ENCODE assay signal across 7 mouse cellular contexts in the genomic region with DNA sequence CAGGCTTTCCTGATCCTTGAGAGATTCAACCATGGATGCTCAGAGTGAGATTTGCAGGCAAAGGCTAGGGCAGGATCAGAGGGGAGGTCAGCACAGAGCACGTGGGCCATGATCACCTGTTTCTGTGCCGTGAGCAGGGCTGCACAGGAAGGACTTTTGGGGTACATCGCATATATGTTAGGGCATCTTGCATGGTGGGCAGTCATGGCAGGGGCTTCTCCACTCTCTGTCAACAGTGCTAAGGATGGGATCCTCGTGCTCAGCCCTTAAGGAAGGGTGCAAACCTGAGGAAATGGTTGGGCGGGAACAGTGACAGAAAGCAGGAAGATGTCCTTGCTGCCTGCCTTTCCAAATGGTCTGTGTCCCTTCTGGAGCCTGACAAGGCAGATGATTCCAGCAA.
DNase-seq lines count a peak whose midpoint lies in the region; ATAC-seq and TF ChIP-seq lines count a peak whose summit lies in the region.

No protein-coding gene starts in this region.

- H3K9ac ChIP-seq in lung, embryonic 16.5 days (ENCODE audit: low read length): no peak overlapping the region
- no peak overlapping the region for H3K9ac ChIP-seq in hindbrain, embryonic 11.5 days (ENCODE audit: low read depth, low read length)
- H3K9ac ChIP-seq in stomach, postnatal 0 days (ENCODE audit: low read length): no peak overlapping the region

- no peak overlapping the region for H3K4me2 ChIP-seq in lung, embryonic 16.5 days (ENCODE audit: low read depth, low read length)
- H3K4me2 ChIP-seq in hindbrain, embryonic 11.5 days (replicated peaks; ENCODE audit: low read depth, low read length): no peak overlapping the region
- no peak overlapping the region for H3K4me2 ChIP-seq in stomach, postnatal 0 days (replicated peaks; ENCODE audit: low read depth)

- H3K27me3 ChIP-seq in lung, embryonic 16.5 days (ENCODE audit: control insufficient read depth, insufficient read depth, low read depth, low read length): no peaks in the 10 kb centered on the region
- no peaks in the 10 kb centered on the region for H3K27me3 ChIP-seq in hindbrain, embryonic 11.5 days (ENCODE audit: control insufficient read depth, insufficient read depth, low read length)
- peaks cover 32% of the 10 kb centered on the region for H3K27me3 ChIP-seq in midbrain, embryonic 10.5 days (ENCODE audit: low read depth, poor library complexity, severe bottlenecking)
- no peaks in the 10 kb centered on the region for H3K27me3 ChIP-seq in stomach, postnatal 0 days (ENCODE audit: control insufficient read depth, insufficient read depth, low read length)

- H3K27ac ChIP-seq in lung, embryonic 16.5 days (ENCODE audit: low read length): peak overlapping the region; percentile 33; the same call in 1 of the 2 replicates
- no peak overlapping the region for H3K27ac ChIP-seq in hindbrain, embryonic 11.5 days (ENCODE audit: low read depth, low read length)
- peak overlapping the region; percentile 67 for H3K27ac ChIP-seq in midbrain, embryonic 10.5 days (replicated peaks)
- H3K27ac ChIP-seq in stomach, postnatal 0 days (replicated peaks): peak overlapping the region; percentile 73

- no peak for TF ChIP-seq CTCF in lung, adult 2 months (IDR thresholded peaks at IDR 0.05; ENCODE audit: insufficient read depth, low read length)
- TF ChIP-seq CTCF in stomach, postnatal 0 days (IDR thresholded peaks at IDR 0.05; ENCODE audit: low read depth): peak; percentile 21; the same call in 1 of the 2 replicates

- no peak for ATAC-seq in lung, embryonic 16.5 days (ENCODE audit: low read depth)
- ATAC-seq in hindbrain, embryonic 11.5 days (ENCODE audit: low FRiP score): peak; percentile 49
- ATAC-seq in stomach, postnatal 0 days (ENCODE audit: low FRiP score, low TSS enrichment): no peak

- peaks cover 29% of the 10 kb centered on the region for H3K4me1 ChIP-seq in lung, embryonic 16.5 days (replicated peaks; ENCODE audit: control insufficient read depth, insufficient read depth, low read length)
- peaks cover 9% of the 10 kb centered on the region for H3K4me1 ChIP-seq in lung, adult 2 months (ENCODE audit: control insufficient read depth, insufficient read depth, low read length)
- 0 out of 2 replicates have a peak, but pooled peaks cover 5% of the 10 kb centered on the region for H3K4me1 ChIP-seq in hindbrain, embryonic 11.5 days (replicated peaks; ENCODE audit: control insufficient read depth, insufficient read depth, low read length)
- H3K4me1 ChIP-seq in midbrain, embryonic 10.5 days: peaks cover 38% of the 10 kb centered on the region
- H3K4me1 ChIP-seq in stomach, postnatal 0 days (replicated peaks; ENCODE audit: control insufficient read depth, insufficient read depth): peaks cover 8% of the 10 kb centered on the region; the same call in 1 of the 2 replicates

- no peaks in the 10 kb centered on the region for H3K9me3 ChIP-seq in lung, embryonic 16.5 days (ENCODE audit: control insufficient read depth, low read length)
- no peaks in the 10 kb centered on the region for H3K9me3 ChIP-seq in hindbrain, embryonic 11.5 days (ENCODE audit: control insufficient read depth, low read length)
- H3K9me3 ChIP-seq in midbrain, embryonic 10.5 days (replicated peaks): no peaks in the 10 kb centered on the region
- no peaks in the 10 kb centered on the region for H3K9me3 ChIP-seq in stomach, postnatal 0 days (ENCODE audit: control insufficient read depth, low read length)

- no peak for DNase-seq in lung, adult 2 months
- DNase-seq in hindbrain, embryonic 11.5 days (ENCODE audit: low spot score): no peak
- no peak for DNase-seq in midbrain, embryonic 10.5 days (ENCODE audit: low spot score)
- no peak for DNase-seq in stomach, postnatal 0 days (ENCODE audit: low spot score)
- DNase-seq in lung, postnatal 25 days (ENCODE audit: low spot score): no peak
- DNase-seq in gastrocnemius, postnatal 14 days: no peak

- no peak overlapping the region for H3K4me3 ChIP-seq in lung, embryonic 16.5 days (ENCODE audit: low read length)
- H3K4me3 ChIP-seq in lung, adult 2 months (replicated peaks; ENCODE audit: extremely low read depth, low read depth, low read length): no peak overlapping the region
- H3K4me3 ChIP-seq in hindbrain, embryonic 11.5 days (ENCODE audit: low read depth, low read length): no peak overlapping the region
- peak overlapping the region; percentile 32; the same call in 1 of the 2 replicates for H3K4me3 ChIP-seq in midbrain, embryonic 10.5 days
- no peak overlapping the region for H3K4me3 ChIP-seq in stomach, postnatal 0 days (ENCODE audit: low read depth, low read length)

- no peak for TF ChIP-seq POLR2A in lung, adult 2 months (IDR thresholded peaks at IDR 0.05; ENCODE audit: borderline replicate concordance, extremely low read depth, low read depth, low read length)

- no peaks in the 10 kb centered on the region for H3K36me3 ChIP-seq in lung, embryonic 16.5 days (ENCODE audit: control insufficient read depth, insufficient read depth, low read length)
- no peaks in the 10 kb centered on the region for H3K36me3 ChIP-seq in hindbrain, embryonic 11.5 days (ENCODE audit: control insufficient read depth, insufficient read depth, low read length)
- H3K36me3 ChIP-seq in midbrain, embryonic 10.5 days: no peaks in the 10 kb centered on the region
- no peaks in the 10 kb centered on the region for H3K36me3 ChIP-seq in stomach, postnatal 0 days (ENCODE audit: control insufficient read depth, insufficient read depth, low read length)

- no peak for TF ChIP-seq EP300 in stomach, postnatal 0 days (optimal IDR thresholded peaks at IDR 0.05)

- WGBS in lung, embryonic 16.5 days: 49% methylated on average over 5 of the region's 5 CpGs
- WGBS in lung, adult 2 months: 65% methylated on average over 5 of the region's 5 CpGs
- 66% methylated on average over 5 of the region's 5 CpGs for WGBS in hindbrain, embryonic 11.5 days
- WGBS in midbrain, embryonic 10.5 days: 67% methylated on average over 5 of the region's 5 CpGs
- 68% methylated on average over 5 of the region's 5 CpGs for WGBS in stomach, postnatal 0 days

- intact Hi-C loops in gastrocnemius, postnatal 14 days (cut with DNase I; ENCODE audit: low total_unique reads): no loop called here
